Mouse (Mus musculus): ENCODE data around the gene Wrb. TPM values are rescaled to one million over a fixed set of nuclear protein-coding genes. Genes with fewer than 3 reads are reported as not detected.
"Not testable (repeated sequence)": the region's sequence is repeated elsewhere in the genome, so short reads cannot be mapped to it uniquely, and the experiment has no call there.

Gene Wrb
- 19.1 and 22.4 TPM in 2 replicates for polyA plus RNA-seq (2015; fragmentation: Nextera tagmentation; extraction: Ambion mirVana)

GRCm38 (mm10) chr16:96145110-96145800, at the start of gene Wrb:
TSS of gene Wrb (plus strand) at chr16:96145407.
- WGBS (ENCODE audit: insufficient replicate concordance): under 1% methylated on average over 68 of the region's 68 CpGs

GRCm38 (mm10) chr16:96095966-96096365, 49.2 kb upstream of the Wrb start:
- Histone ChIP-seq H3K9me3 (replicated peaks) (no peaks in the 10 kb centered on the region), H3K27me3 (no peaks in the 10 kb centered on the region), H3K4me2 (no peak overlapping the region), H3K4me3 (replicated peaks) (no peak overlapping the region), H3K27ac (no peak overlapping the region), H3K4me1 (replicated peaks) (peaks cover 4% of the 10 kb centered on the region; the same call in 1 of the 2 replicates), H3K36me3 (no peaks in the 10 kb centered on the region), H3K9ac (no peak overlapping the region)
- no peak for ATAC-seq (ENCODE audit: low read depth)
- DNase-seq: no peak
- 69% methylated on average over 5 of the region's 5 CpGs for WGBS (ENCODE audit: insufficient replicate concordance)

More at GRCm38 (mm10) chr16:96145110-96145800, at the start of gene Wrb:
- H3K4me3 ChIP-seq (replicated peaks): peak within 1 kb of the TSS; percentile 73
- DNase-seq (peak; percentile 99), ATAC-seq (ENCODE audit: low read depth) (peak; percentile 97)
- no peaks in the 10 kb centered on the region for H3K36me3 ChIP-seq
- peak within 1 kb of the TSS; percentile 35 for H3K27ac ChIP-seq
- H3K4me2 ChIP-seq: peak within 1 kb of the TSS; percentile 95
- H3K27me3 ChIP-seq: no peaks in the 10 kb centered on the region
- peaks cover 36% of the 10 kb centered on the region for H3K4me1 ChIP-seq (replicated peaks)
- H3K9me3 ChIP-seq (replicated peaks): 0 out of 2 replicates have a peak, but pooled peaks cover 4% of the 10 kb centered on the region
- peak within 1 kb of the TSS; percentile 77 for H3K9ac ChIP-seq

- not testable (repeated sequence) for H3K4me2 ChIP-seq; H3K9me3 ChIP-seq (replicated peaks); ATAC-seq (ENCODE audit: low read depth); H3K4me1 ChIP-seq (replicated peaks); H3K9ac ChIP-seq; H3K36me3 ChIP-seq; H3K27me3 ChIP-seq; H3K27ac ChIP-seq; DNase-seq; H3K4me3 ChIP-seq (replicated peaks)
Observed at GRCm38 (mm10) chr16:96097811-96098210, 47.4 kb upstream of the Wrb start.

- no peaks in the 10 kb centered on the region for H3K4me1 ChIP-seq (replicated peaks)
- no peak overlapping the region for H3K9ac ChIP-seq
- no peaks in the 10 kb centered on the region for H3K36me3 ChIP-seq
- no peak overlapping the region for H3K4me2 ChIP-seq
- no peak for DNase-seq
- H3K9me3 ChIP-seq (replicated peaks): no peaks in the 10 kb centered on the region
- 26% methylated on average over 2 of the region's 2 CpGs for WGBS (ENCODE audit: insufficient replicate concordance)
- H3K27me3 ChIP-seq: no peaks in the 10 kb centered on the region
- ATAC-seq (ENCODE audit: low read depth): no peak
- no peak overlapping the region for H3K4me3 ChIP-seq (replicated peaks)
- H3K27ac ChIP-seq: no peak overlapping the region
Observed at GRCm38 (mm10) chr16:96103036-96103435, 42.2 kb upstream of the Wrb start.

GRCm38 (mm10) chr16:96109673-96110072, 35.5 kb upstream of the Wrb start:
- no peaks in the 10 kb centered on the region for H3K36me3 ChIP-seq
- no peak overlapping the region for H3K27ac ChIP-seq
- no peak for ATAC-seq (ENCODE audit: low read depth)
- H3K4me3 ChIP-seq (replicated peaks): no peak overlapping the region
- no peaks in the 10 kb centered on the region for H3K9me3 ChIP-seq (replicated peaks)
- no peak overlapping the region for H3K4me2 ChIP-seq
- WGBS (ENCODE audit: insufficient replicate concordance): 46% methylated on average over 4 of the region's 4 CpGs
- H3K27me3 ChIP-seq: no peaks in the 10 kb centered on the region
- no peak for DNase-seq
- H3K4me1 ChIP-seq (replicated peaks): no peaks in the 10 kb centered on the region
- no peak overlapping the region for H3K9ac ChIP-seq

- no peaks in the 10 kb centered on the region for H3K36me3 ChIP-seq
- no peaks in the 10 kb centered on the region for H3K9me3 ChIP-seq (replicated peaks)
- no peaks in the 10 kb centered on the region for H3K27me3 ChIP-seq
- WGBS (ENCODE audit: insufficient replicate concordance): 61% methylated on average over 5 of the region's 5 CpGs
- no peak overlapping the region for H3K4me3 ChIP-seq (replicated peaks)
- no peak for ATAC-seq (ENCODE audit: low read depth)
- no peaks in the 10 kb centered on the region for H3K4me1 ChIP-seq (replicated peaks)
- H3K27ac ChIP-seq: no peak overlapping the region
- DNase-seq: no peak
- H3K9ac ChIP-seq: no peak overlapping the region
- H3K4me2 ChIP-seq: no peak overlapping the region
Observed at GRCm38 (mm10) chr16:96110655-96111345, 34.4 kb upstream of the Wrb start.

GRCm38 (mm10) chr16:96112769-96113168, 32.4 kb upstream of the Wrb start:
- ATAC-seq (ENCODE audit: low read depth) (no peak), DNase-seq (no peak)
- Histone ChIP-seq H3K4me3 (replicated peaks) (no peak overlapping the region), H3K27ac (no peak overlapping the region), H3K27me3 (no peaks in the 10 kb centered on the region), H3K36me3 (no peaks in the 10 kb centered on the region), H3K9me3 (replicated peaks) (no peaks in the 10 kb centered on the region), H3K4me1 (replicated peaks) (no peaks in the 10 kb centered on the region), H3K9ac (no peak overlapping the region), H3K4me2 (no peak overlapping the region)
- 33% methylated on average over 2 of the region's 2 CpGs for WGBS (ENCODE audit: insufficient replicate concordance)

GRCm38 (mm10) chr16:96114729-96115128, 30.5 kb upstream of the Wrb start:
- no peaks in the 10 kb centered on the region for H3K36me3 ChIP-seq
- no peaks in the 10 kb centered on the region for H3K4me1 ChIP-seq (replicated peaks)
- 34% methylated on average over 4 of the region's 4 CpGs for WGBS (ENCODE audit: insufficient replicate concordance)
- H3K9me3 ChIP-seq (replicated peaks): no peaks in the 10 kb centered on the region
- DNase-seq (no peak), ATAC-seq (ENCODE audit: low read depth) (no peak)
- H3K4me3 ChIP-seq (replicated peaks): no peak overlapping the region
- H3K4me2 ChIP-seq: no peak overlapping the region
- H3K9ac ChIP-seq: no peak overlapping the region
- H3K27me3 ChIP-seq: no peaks in the 10 kb centered on the region
- H3K27ac ChIP-seq: no peak overlapping the region

- H3K27ac ChIP-seq: no peak overlapping the region
- WGBS (ENCODE audit: insufficient replicate concordance): 52% methylated on average over 4 of the region's 4 CpGs
- peaks cover 40% of the 10 kb centered on the region for H3K36me3 ChIP-seq
- DNase-seq (no peak), ATAC-seq (ENCODE audit: low read depth) (no peak)
- H3K27me3 ChIP-seq: no peaks in the 10 kb centered on the region
- no peak overlapping the region for H3K4me3 ChIP-seq (replicated peaks)
- H3K4me2 ChIP-seq: no peak overlapping the region
- H3K4me1 ChIP-seq (replicated peaks): peaks cover 5% of the 10 kb centered on the region; the same call in 1 of the 2 replicates
- no peak overlapping the region for H3K9ac ChIP-seq
- no peaks in the 10 kb centered on the region for H3K9me3 ChIP-seq (replicated peaks)
Observed at GRCm38 (mm10) chr16:96120022-96120623, 25.1 kb upstream of the Wrb start.

GRCm38 (mm10) chr16:96126684-96127171, 18.5 kb upstream of the Wrb start:
- H3K9me3 ChIP-seq (replicated peaks): no peaks in the 10 kb centered on the region
- H3K36me3 ChIP-seq: peaks cover 35% of the 10 kb centered on the region
- no peak for DNase-seq
- peak overlapping the region; percentile 91 for H3K4me2 ChIP-seq
- peaks cover 40% of the 10 kb centered on the region for H3K4me1 ChIP-seq (replicated peaks)
- peak overlapping the region; percentile 84 for H3K9ac ChIP-seq
- 3% methylated on average over 19 of the region's 19 CpGs for WGBS (ENCODE audit: insufficient replicate concordance)
- peak overlapping the region; percentile 79 for H3K4me3 ChIP-seq (replicated peaks)
- H3K27me3 ChIP-seq: peaks cover 13% of the 10 kb centered on the region
- ATAC-seq (ENCODE audit: low read depth): no peak
- H3K27ac ChIP-seq: peak overlapping the region; percentile 73

GRCm38 (mm10) chr16:96127288-96127656, 17.9 kb upstream of the Wrb start:
- Histone ChIP-seq H3K9ac (peak overlapping the region; percentile 84), H3K4me2 (peak overlapping the region; percentile 91), H3K9me3 (replicated peaks) (no peaks in the 10 kb centered on the region), H3K36me3 (peaks cover 34% of the 10 kb centered on the region), H3K4me3 (replicated peaks) (peak overlapping the region; percentile 79), H3K27ac (peak overlapping the region; percentile 73), H3K4me1 (replicated peaks) (peaks cover 40% of the 10 kb centered on the region), H3K27me3 (peaks cover 13% of the 10 kb centered on the region)
- peak; percentile 37 for ATAC-seq (ENCODE audit: low read depth)
- DNase-seq: no peak
- 1% methylated on average over 47 of the region's 52 CpGs for WGBS (ENCODE audit: insufficient replicate concordance)
